Mouse (Mus musculus) heart, adult 2 months (tissue): ENCODE results near the gene Slc30a6.

ENCODE experiments used
- CTCF ChIP-seq: fragments of 200-600 bp; IDR thresholded peaks from 2 replicates; pipeline ENCODE4 v1.8.1; 2022; ENCODE audit warnings: antibody characterized with exemption, mild to moderate bottlenecking, moderate library complexity
- POLR2A ChIP-seq: fragments of 200-500 bp; IDR thresholded peaks from 2 replicates; pipeline ENCODE4 v1.6.1; 2011; ENCODE audit warnings: mild to moderate bottlenecking, low read depth, low read length, control low read depth; ENCODE audit not compliant: insufficient read depth

DNA sequence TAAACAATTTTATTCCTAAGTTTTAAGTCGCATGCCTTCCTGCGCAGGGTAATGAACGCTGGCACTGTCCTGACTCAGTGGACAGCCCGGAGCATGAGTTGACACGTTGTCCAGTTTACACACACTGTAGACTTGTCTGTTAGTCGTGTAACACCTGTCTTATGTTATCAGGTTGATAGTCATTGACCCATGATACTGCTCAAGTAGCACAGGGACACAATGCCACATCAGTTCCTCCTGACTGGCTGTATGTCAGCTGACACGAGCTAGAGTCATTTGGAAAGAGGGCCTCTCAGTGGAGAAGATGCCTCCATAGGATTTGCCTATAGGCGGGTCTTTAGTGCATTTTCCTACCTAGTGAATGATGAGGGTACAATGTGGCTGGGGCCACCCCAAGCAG is 11.1 kb downstream of the Slc30a6 start:
- TF ChIP-seq CTCF (no peak), POLR2A (no peak)
